ENCODE assay signal across 20 mouse cellular contexts in genomic region chr11:6033801-6034200, GRCm38 (mm10). TPM values are rescaled to one million over a fixed set of nuclear protein-coding genes. Genes with fewer than 3 reads are reported as not detected.
DNase-seq lines count a peak whose midpoint lies in the region; ATAC-seq lines count a peak whose summit lies in the region.
"Had no signal": no experiment of that assay in that cellular context is flagged by ENCODE, and none has a peak within 500 bp of the region (broad histone marks: within the 10 kb centered on the region; RNA-seq: fewer than 3 reads in every experiment).

No protein-coding gene starts in this region.

- H3K27ac ChIP-seq in kidney, embryonic 14.5 days (ENCODE audit: low read depth, low read length), result no peak overlapping the region
- no peak overlapping the region for H3K27ac ChIP-seq in liver, embryonic 16.5 days (ENCODE audit: low read length)
- H3K27ac ChIP-seq in liver, embryonic 12.5 days, result no peak overlapping the region
- H3K27ac ChIP-seq: embryonic facial prominence, embryonic 13.5 days; forebrain, embryonic 10.5 days; forebrain, embryonic 15.5 days; heart, adult 2 months; hindbrain, embryonic 10.5 days; hindbrain, embryonic 15.5 days; midbrain, embryonic 12.5 days; neural tube, embryonic 12.5 days; stomach, embryonic 15.5 days had no signal

- H3K9ac ChIP-seq in kidney, embryonic 14.5 days (ENCODE audit: low read depth, low read length), result no peak overlapping the region
- H3K9ac ChIP-seq in liver, embryonic 16.5 days (ENCODE audit: low read depth, low read length), result no peak overlapping the region
- H3K9ac ChIP-seq in liver, embryonic 12.5 days, result no peak overlapping the region
- H3K9ac ChIP-seq: embryonic facial prominence, embryonic 13.5 days; forebrain, embryonic 15.5 days; hindbrain, embryonic 15.5 days; midbrain, embryonic 12.5 days; neural tube, embryonic 12.5 days; stomach, embryonic 15.5 days had no signal

- H3K27me3 ChIP-seq in kidney, embryonic 14.5 days (ENCODE audit: control insufficient read depth, insufficient read depth, low read length), result no peaks in the 10 kb centered on the region
- no peaks in the 10 kb centered on the region for H3K27me3 ChIP-seq in liver, embryonic 16.5 days (ENCODE audit: control insufficient read depth, insufficient read depth, low read depth, low read length)
- no peaks in the 10 kb centered on the region for H3K27me3 ChIP-seq in liver, embryonic 12.5 days (replicated peaks)
- H3K27me3 ChIP-seq: embryonic facial prominence, embryonic 13.5 days; forebrain, embryonic 15.5 days; hindbrain, embryonic 15.5 days; midbrain, embryonic 12.5 days; neural tube, embryonic 12.5 days; stomach, embryonic 15.5 days had no signal

- no peaks in the 10 kb centered on the region for H3K9me3 ChIP-seq in kidney, embryonic 14.5 days (ENCODE audit: control insufficient read depth, low read length)
- H3K9me3 ChIP-seq in liver, embryonic 16.5 days (replicated peaks; ENCODE audit: control insufficient read depth, low read length), result no peaks in the 10 kb centered on the region
- H3K9me3 ChIP-seq in liver, embryonic 12.5 days (replicated peaks), result no peaks in the 10 kb centered on the region
- H3K9me3 ChIP-seq: embryonic facial prominence, embryonic 13.5 days; forebrain, embryonic 10.5 days; forebrain, embryonic 15.5 days; hindbrain, embryonic 10.5 days; hindbrain, embryonic 15.5 days; megakaryocyte, embryonic 14.5 days; midbrain, embryonic 12.5 days; neural tube, embryonic 12.5 days; stomach, embryonic 15.5 days had no signal

- H3K4me1 ChIP-seq in kidney, embryonic 14.5 days (ENCODE audit: control insufficient read depth, insufficient read depth, low read length), result peaks cover 8% of the 10 kb centered on the region; the same call in 1 of the 2 replicates
- H3K4me1 ChIP-seq in liver, embryonic 16.5 days (ENCODE audit: control insufficient read depth, low read depth, low read length), result no peaks in the 10 kb centered on the region; the same call in 1 of the 2 replicates
- no peaks in the 10 kb centered on the region for H3K4me1 ChIP-seq in liver, embryonic 12.5 days
- H3K4me1 ChIP-seq: embryonic facial prominence, embryonic 13.5 days; megakaryocyte, embryonic 14.5 days; neural tube, embryonic 12.5 days; stomach, embryonic 15.5 days had no signal

- WGBS in kidney, embryonic 14.5 days, result 92% methylated on average over 5 of the region's 5 CpGs
- 54% methylated on average over 5 of the region's 5 CpGs for WGBS in liver, embryonic 16.5 days (ENCODE audit: insufficient replicate concordance)
- WGBS in liver, embryonic 12.5 days (ENCODE audit: insufficient replicate concordance), result 61% methylated on average over 5 of the region's 5 CpGs
- 39% methylated on average over 5 of the region's 5 CpGs for WGBS in large intestine, adult 2 months

- no peaks in the 10 kb centered on the region for H3K36me3 ChIP-seq in kidney, embryonic 14.5 days (ENCODE audit: control insufficient read depth, insufficient read depth, low read length)
- no peaks in the 10 kb centered on the region for H3K36me3 ChIP-seq in liver, embryonic 16.5 days (ENCODE audit: control insufficient read depth, insufficient read depth)
- H3K36me3 ChIP-seq in liver, embryonic 12.5 days, result no peaks in the 10 kb centered on the region
- H3K36me3 ChIP-seq: embryonic facial prominence, embryonic 13.5 days; forebrain, embryonic 10.5 days; forebrain, embryonic 15.5 days; hindbrain, embryonic 10.5 days; hindbrain, embryonic 15.5 days; midbrain, embryonic 12.5 days; neural tube, embryonic 12.5 days; stomach, embryonic 15.5 days had no signal

- DNase-seq in kidney, postnatal 14 days, result peak; percentile 27
- DNase-seq in large intestine, adult 2 months (ENCODE audit: low read depth, low spot score), result peak; percentile 43
- DNase-seq in B cell, adult 2 months, result no peak
- no peak for DNase-seq in ovary, adult 18-20 months (ENCODE audit: low spot score)
- DNase-seq: adrenal gland, adult 8-10 months; gastrocnemius, postnatal 36 days had no signal

- H3K4me3 ChIP-seq in kidney, embryonic 14.5 days (ENCODE audit: low read length), result no peak overlapping the region
- no peak overlapping the region for H3K4me3 ChIP-seq in liver, embryonic 16.5 days (ENCODE audit: low read depth, low read length)
- H3K4me3 ChIP-seq in liver, embryonic 12.5 days, result no peak overlapping the region
- H3K4me3 ChIP-seq: embryonic facial prominence, embryonic 13.5 days; forebrain, embryonic 10.5 days; forebrain, embryonic 15.5 days; heart, adult 2 months; hindbrain, embryonic 10.5 days; hindbrain, embryonic 15.5 days; megakaryocyte, embryonic 14.5 days; midbrain, embryonic 12.5 days; myocyte; neural tube, embryonic 12.5 days; stomach, embryonic 15.5 days had no signal

- no peak for ATAC-seq in kidney, embryonic 14.5 days (ENCODE audit: low FRiP score, low TSS enrichment)
- ATAC-seq in liver, embryonic 16.5 days (ENCODE audit: low read depth), result 0 out of 2 replicates have a peak, but pooled peaks have one; percentile 37
- ATAC-seq in liver, embryonic 12.5 days, result no peak
- ATAC-seq: forebrain, embryonic 15.5 days had no signal

- H3K4me2 ChIP-seq in kidney, embryonic 14.5 days (replicated peaks; ENCODE audit: low read depth, low read length), result no peak overlapping the region
- no peak overlapping the region for H3K4me2 ChIP-seq in liver, embryonic 16.5 days (ENCODE audit: low read depth, low read length)
- no peak overlapping the region for H3K4me2 ChIP-seq in liver, embryonic 12.5 days
- H3K4me2 ChIP-seq: embryonic facial prominence, embryonic 13.5 days; forebrain, embryonic 15.5 days; hindbrain, embryonic 15.5 days; midbrain, embryonic 12.5 days; neural tube, embryonic 12.5 days; stomach, embryonic 15.5 days had no signal

RNA-seq across cellular contexts. Expression of gene Camk2b, which starts 32.4 kb away (rescaled TPM):
- polyA plus RNA-seq in kidney, embryonic 14.5 days (2014; fragmentation: Nextera tagmentation; extraction: Ambion mirVana), result 4.2 and 4.4 TPM in 2 replicates
- 1.1 and 1.4 TPM in 2 replicates for polyA plus RNA-seq in liver, embryonic 16.5 days (2015; fragmentation: Nextera tagmentation; extraction: Ambion mirVana)
- 0.19 and 0.43 TPM in 2 replicates for polyA plus RNA-seq in liver, embryonic 12.5 days (2016; fragmentation: Nextera tagmentation; extraction: Ambion mirVana)
- 2.2 and 5.0 TPM in 2 replicates for polyA plus RNA-seq in large intestine, adult 2 months (2012; rRNA removed)

Comparison
In these comparisons a context has a peak if more than half of its experiments do, and no peak if none do; other contexts are left out.
1. DNase-seq: peak in kidney, postnatal 14 days (single experiment) and large intestine, adult 2 months (single experiment); none in B cell, adult 2 months (0 of 2) and ovary, adult 18-20 months (single experiment).